Comparison of ENCODE assay signal across 33 mouse cellular contexts in genomic region chr16:18323460-18323859, GRCm38 (mm10). TPM values are rescaled to one million over a fixed set of nuclear protein-coding genes. Genes with fewer than 3 reads are reported as not detected.
DNase-seq lines count a peak whose midpoint lies in the region; ATAC-seq and TF ChIP-seq lines count a peak whose summit lies in the region.
"Had no signal": no experiment of that assay in that cellular context is flagged by ENCODE, and none has a peak within 500 bp of the region (broad histone marks: within the 10 kb centered on the region; RNA-seq: fewer than 3 reads in every experiment).

No protein-coding gene starts in this region.

- no peak overlapping the region for H3K4me2 ChIP-seq in heart, postnatal 0 days (ENCODE audit: low read depth, low read length)
- no peak overlapping the region for H3K4me2 ChIP-seq in intestine, embryonic 15.5 days (replicated peaks)
- H3K4me2 ChIP-seq: heart, embryonic 15.5 days; hindbrain, embryonic 14.5 days; kidney, embryonic 15.5 days; limb, embryonic 13.5 days; liver, embryonic 11.5 days; midbrain, embryonic 15.5 days; neural tube, embryonic 15.5 days; stomach, embryonic 15.5 days had no signal

- no peak for TF ChIP-seq POLR2A in embryonic fibroblast, embryonic 13.5 days (IDR thresholded peaks at IDR 0.05; ENCODE audit: low read depth, low read length)

- peaks cover 31% of the 10 kb centered on the region for H3K36me3 ChIP-seq in heart, postnatal 0 days (replicated peaks; ENCODE audit: control insufficient read depth, insufficient read depth, low read length)
- no peaks in the 10 kb centered on the region for H3K36me3 ChIP-seq in intestine, embryonic 15.5 days
- H3K36me3 ChIP-seq: stomach, embryonic 15.5 days had no signal

- peak; percentile 47; the same call in 1 of the 2 replicates for ATAC-seq in heart, postnatal 0 days (ENCODE audit: insufficient read depth, low read depth)
- no peak for ATAC-seq in intestine, embryonic 15.5 days
- ATAC-seq: forebrain, embryonic 16.5 days; inflammation-experienced regulatory T-cells, adult 6 months; midbrain, embryonic 15.5 days; Patski had no signal

- 66% methylated on average over 2 of the region's 2 CpGs for WGBS in heart, postnatal 0 days
- 77% methylated on average over 2 of the region's 2 CpGs for WGBS in intestine, embryonic 15.5 days

- no peak for TF ChIP-seq CTCF in heart, postnatal 0 days (IDR thresholded peaks at IDR 0.05; ENCODE audit: low read depth)
- TF ChIP-seq CTCF in embryonic fibroblast, embryonic 13.5 days (IDR thresholded peaks at IDR 0.05; ENCODE audit: borderline replicate concordance, insufficient read depth, low read length), result no peak

- H3K9me3 ChIP-seq in heart, postnatal 0 days (replicated peaks; ENCODE audit: control insufficient read depth, low read length), result no peaks in the 10 kb centered on the region
- H3K9me3 ChIP-seq in intestine, embryonic 15.5 days, result no peaks in the 10 kb centered on the region
- H3K9me3 ChIP-seq: forebrain, embryonic 10.5 days; heart, embryonic 10.5 days; heart, embryonic 15.5 days; kidney, embryonic 15.5 days; limb, embryonic 13.5 days; midbrain, embryonic 10.5 days; midbrain, embryonic 15.5 days; neural tube, embryonic 15.5 days; stomach, embryonic 15.5 days had no signal

- H3K27ac ChIP-seq in heart, postnatal 0 days (ENCODE audit: low read depth), result no peak overlapping the region
- peak overlapping the region; percentile 36; the same call in 1 of the 2 replicates for H3K27ac ChIP-seq in embryonic fibroblast, embryonic 13.5 days (ENCODE audit: insufficient read depth, low read length)
- no peak overlapping the region for H3K27ac ChIP-seq in intestine, embryonic 15.5 days
- H3K27ac ChIP-seq: forebrain, embryonic 10.5 days; heart, embryonic 10.5 days; heart, embryonic 15.5 days; hindbrain, embryonic 14.5 days; kidney, embryonic 15.5 days; limb, embryonic 13.5 days; midbrain, embryonic 15.5 days; neural tube, embryonic 15.5 days; stomach, embryonic 15.5 days had no signal

- H3K9ac ChIP-seq in heart, postnatal 0 days (replicated peaks; ENCODE audit: low read depth, low read length), result no peak overlapping the region
- no peak overlapping the region for H3K9ac ChIP-seq in intestine, embryonic 15.5 days
- H3K9ac ChIP-seq: heart, embryonic 15.5 days; hindbrain, embryonic 14.5 days; kidney, embryonic 15.5 days; limb, embryonic 13.5 days; midbrain, embryonic 15.5 days; neural tube, embryonic 15.5 days; stomach, embryonic 15.5 days had no signal

- no peak overlapping the region for H3K4me3 ChIP-seq in heart, postnatal 0 days (ENCODE audit: low read depth, low read length)
- H3K4me3 ChIP-seq in embryonic fibroblast, embryonic 13.5 days (ENCODE audit: insufficient read depth, low read length), result no peak overlapping the region
- H3K4me3 ChIP-seq in intestine, embryonic 15.5 days (replicated peaks), result no peak overlapping the region
- H3K4me3 ChIP-seq: forebrain, embryonic 10.5 days; heart, embryonic 10.5 days; heart, embryonic 15.5 days; kidney, embryonic 15.5 days; limb, embryonic 13.5 days; midbrain, embryonic 10.5 days; midbrain, embryonic 15.5 days; neural tube, embryonic 15.5 days; stomach, embryonic 15.5 days had no signal

- no peaks in the 10 kb centered on the region for H3K27me3 ChIP-seq in heart, postnatal 0 days (ENCODE audit: control insufficient read depth, insufficient read depth, low read length)
- H3K27me3 ChIP-seq in intestine, embryonic 15.5 days (replicated peaks), result no peaks in the 10 kb centered on the region
- H3K27me3 ChIP-seq: CH12.LX; heart, embryonic 15.5 days; kidney, embryonic 15.5 days; limb, embryonic 13.5 days; midbrain, embryonic 15.5 days; neural tube, embryonic 15.5 days; Patski; stomach, embryonic 15.5 days had no signal

- no peak for DNase-seq in heart, postnatal 0 days (ENCODE audit: low spot score)
- no peak for DNase-seq in heart, postnatal 4 days
- peak; percentile 18 for DNase-seq in urinary bladder, postnatal 14 days (ENCODE audit: low spot score)
- no peak for DNase-seq in urinary bladder, adult 18-20 months (ENCODE audit: low spot score in 2 of 2)
- no peak for DNase-seq in c-Kit-positive CD71-positive TER-119-positive erythroid progenitor cells, embryonic 14.5 days (ENCODE audit: low spot score)
- DNase-seq: cerebellum, adult 8-10 months; cerebellum, postnatal 36 days; gastrocnemius, postnatal 14 days; heart, adult 11 months; heart, postnatal 36 days; kidney, adult 18-20 months; kidney, postnatal 25 days; retina, postnatal 1 day; right cerebral cortex, postnatal 14 days; thymus, adult 18-20 months; thymus, postnatal 25 days had no signal

- 0 out of 2 replicates have a peak, but pooled peaks cover 3% of the 10 kb centered on the region for H3K4me1 ChIP-seq in heart, postnatal 0 days (ENCODE audit: control insufficient read depth, insufficient read depth)
- H3K4me1 ChIP-seq in embryonic fibroblast, embryonic 13.5 days (ENCODE audit: control insufficient read depth, insufficient read depth, low read length), result peaks cover 9% of the 10 kb centered on the region; the same call in 1 of the 2 replicates
- no peaks in the 10 kb centered on the region for H3K4me1 ChIP-seq in intestine, embryonic 15.5 days (replicated peaks)
- H3K4me1 ChIP-seq: forebrain, embryonic 10.5 days; heart, embryonic 10.5 days; kidney, embryonic 15.5 days; limb, embryonic 13.5 days; midbrain, embryonic 10.5 days; midbrain, embryonic 15.5 days; neural tube, embryonic 15.5 days; stomach, embryonic 15.5 days had no signal

- TF ChIP-seq EP300 in heart, postnatal 0 days (IDR thresholded peaks at IDR 0.05; ENCODE audit: low read depth), result no peak

RNA-seq across cellular contexts. Expression of gene Tango2, which starts 24.4 kb away (rescaled TPM):
- 55.3 and 56.9 TPM in 2 replicates for total RNA-seq in heart, postnatal 0 days (2014; rRNA removed; ENCODE audit: low replicate concordance)
- 65.8 and 69.0 TPM in 2 replicates for polyA plus RNA-seq in heart, postnatal 0 days (2015; fragmentation: Nextera tagmentation; extraction: Ambion mirVana)
- total RNA-seq in heart, postnatal 4 days (2021), result 10 to 100 TPM; 47.0 to 48.8 TPM
- 27.1 and 32.7 TPM in 2 replicates for polyA plus RNA-seq in embryonic fibroblast, embryonic 13.5 days (2011; ENCODE audit: insufficient read length, low read depth, missing spikeins)
- polyA plus RNA-seq in intestine, embryonic 15.5 days (2015; fragmentation: Nextera tagmentation; extraction: Ambion mirVana), result 43.0 and 49.4 TPM in 2 replicates

RNA-seq across cellular contexts. Expression of gene Arvcf, which starts 24.5 kb away (rescaled TPM):
- total RNA-seq in heart, postnatal 0 days (2014; rRNA removed; ENCODE audit: low replicate concordance), result 62.1 and 95.5 TPM in 2 replicates
- 22.5 and 22.6 TPM in 2 replicates for polyA plus RNA-seq in heart, postnatal 0 days (2015; fragmentation: Nextera tagmentation; extraction: Ambion mirVana)
- total RNA-seq in heart, postnatal 4 days (2021), result 10 to 100 TPM; 43.5 to 44.2 TPM
- polyA plus RNA-seq in embryonic fibroblast, embryonic 13.5 days (2011; ENCODE audit: insufficient read length, low read depth, missing spikeins), result 6.7 and 8.1 TPM in 2 replicates
- polyA plus RNA-seq in intestine, embryonic 15.5 days (2015; fragmentation: Nextera tagmentation; extraction: Ambion mirVana), result 21.7 and 22.1 TPM in 2 replicates

RNA-seq across cellular contexts. Expression of gene Dgcr8, which starts 34.4 kb away (rescaled TPM):
- 23.4 and 23.5 TPM in 2 replicates for total RNA-seq in heart, postnatal 0 days (2014; rRNA removed; ENCODE audit: low replicate concordance)
- 8.9 and 9.6 TPM in 2 replicates for polyA plus RNA-seq in heart, postnatal 0 days (2015; fragmentation: Nextera tagmentation; extraction: Ambion mirVana)
- 10 to 100 TPM; 33.0 to 40.3 TPM for total RNA-seq in heart, postnatal 4 days (2021)
- polyA plus RNA-seq in embryonic fibroblast, embryonic 13.5 days (2011; ENCODE audit: insufficient read length, low read depth, missing spikeins), result 47.4 and 50.6 TPM in 2 replicates
- polyA plus RNA-seq in intestine, embryonic 15.5 days (2015; fragmentation: Nextera tagmentation; extraction: Ambion mirVana), result 21.4 and 24.8 TPM in 2 replicates
